Mouse (Mus musculus): ENCODE data around the gene Kcnj16.
A peak's percentile ranks its signal among the peaks of the same experiment; 100 is the strongest.

The Kcnj16 gene

GRCm38 (mm10) chr11:111056030-111056429, 88.2 kb downstream of the Kcnj16 start:
- DNase-seq (ENCODE audit: low spot score in 2 of 2), result no peak

DNA sequence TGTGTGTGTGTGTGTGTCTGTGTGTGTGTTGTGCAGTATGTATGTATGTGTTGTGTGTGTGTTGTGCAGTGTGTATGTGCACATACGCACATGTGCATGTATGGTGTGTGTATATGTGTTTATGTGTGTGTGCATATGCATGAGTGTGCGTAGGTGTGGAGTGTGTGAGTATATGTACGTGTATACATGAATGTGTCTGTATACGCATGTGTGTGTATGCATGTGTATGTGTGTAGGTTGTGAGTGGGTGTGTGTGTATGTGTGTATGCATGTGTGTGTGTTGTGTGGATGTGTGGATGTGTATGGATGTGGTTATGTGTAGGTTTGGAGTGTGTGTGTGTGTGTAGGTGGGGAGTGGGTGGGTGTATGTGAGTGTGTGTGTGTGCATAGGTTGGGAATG, 89.6 kb downstream of the Kcnj16 start:
- no peak for DNase-seq (ENCODE audit: low spot score in 2 of 2)

- no peak for DNase-seq (ENCODE audit: low spot score in 2 of 2)
These were observed 91.6 kb downstream of the Kcnj16 start for GRCm38 (mm10) chr11:111059440-111059839.

GRCm38 (mm10) chr11:111060216-111060615, 92.4 kb downstream of the Kcnj16 start:
- no peak for DNase-seq (ENCODE audit: low spot score in 2 of 2)

- DNase-seq (ENCODE audit: low spot score in 2 of 2), result no peak
These were observed 97.1 kb downstream of the Kcnj16 start for GRCm38 (mm10) chr11:111064751-111065527.

DNA sequence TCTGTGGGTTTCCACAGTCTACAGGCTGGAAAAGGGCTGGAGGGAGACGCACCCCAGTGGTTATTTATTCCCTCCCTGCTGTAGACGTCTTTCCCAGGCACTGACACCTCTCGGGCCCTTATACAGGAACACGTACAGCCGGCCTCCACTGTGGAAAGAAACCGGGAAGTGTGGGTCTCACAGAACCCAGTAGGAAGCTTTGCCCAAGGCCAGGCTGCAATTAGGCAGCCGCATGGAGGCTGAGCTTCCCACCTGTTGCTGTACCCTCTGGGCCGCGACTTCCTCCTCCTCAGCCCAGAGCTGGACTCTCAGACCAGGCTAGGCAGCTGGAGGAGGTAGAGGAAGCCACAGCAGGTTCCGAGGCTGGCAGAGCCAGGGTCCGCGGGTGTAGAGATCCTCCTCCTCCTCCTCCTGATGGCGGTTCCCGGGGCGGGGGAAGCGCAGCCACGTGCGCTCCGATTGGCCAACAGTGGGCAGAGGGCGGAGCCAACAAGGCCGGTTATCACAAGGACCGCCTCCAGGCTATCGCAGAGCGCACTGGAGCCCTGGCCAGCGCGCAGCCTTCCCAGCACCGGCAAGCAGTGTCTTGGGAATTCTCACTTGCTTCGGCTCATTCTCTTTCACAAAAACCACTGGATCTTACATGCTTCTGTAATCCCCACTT, 97.9 kb downstream of the Kcnj16 start, which contains the start of gene Kcnj2:
Gene Kcnj2, plus strand, starts transcription at position 530 of the 664 bp plus-strand sequence.
- peak; percentile 60 to 65 for DNase-seq (ENCODE audit: low spot score in 2 of 2)

- DNase-seq (ENCODE audit: low spot score in 2 of 2), result no peak
These were observed 98.5 kb downstream of the Kcnj16 start for GRCm38 (mm10) chr11:111066299-111066691.

GRCm38 (mm10) chr11:111067787-111068186, 100.0 kb downstream of the Kcnj16 start:
- no peak for DNase-seq (ENCODE audit: low spot score in 2 of 2)

- no peak for DNase-seq (ENCODE audit: low spot score in 2 of 2)
These were observed 102.6 kb downstream of the Kcnj16 start for GRCm38 (mm10) chr11:111070460-111070859.

DNA sequence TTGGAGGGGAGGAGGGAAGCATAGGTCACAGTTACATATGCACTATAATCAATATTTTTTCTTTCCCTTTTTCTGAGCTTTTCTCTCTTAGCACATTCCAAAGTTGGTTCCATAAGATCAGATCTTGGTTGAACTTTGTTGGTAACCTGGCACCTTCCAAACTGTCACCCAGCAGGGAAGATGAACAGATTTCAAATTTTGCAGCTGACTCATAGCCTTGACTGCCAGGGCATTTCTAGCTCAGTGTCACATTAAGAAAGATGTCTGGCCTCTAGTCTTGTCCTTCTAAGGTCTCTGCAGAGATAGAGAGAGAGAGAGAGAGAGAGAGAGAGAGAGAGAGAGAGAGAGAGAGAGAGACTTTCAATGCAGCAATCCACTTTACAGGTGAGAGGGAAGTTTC, 106.3 kb downstream of the Kcnj16 start:
- DNase-seq (ENCODE audit: low spot score in 2 of 2), result no peak
